Mouse (Mus musculus) bone marrow, adult 2 months (tissue): ENCODE results near the gene Gpatch1. TPM values are rescaled to one million over a fixed set of nuclear protein-coding genes. Genes with fewer than 3 reads are reported as not detected.

Experiments used
- H3K27ac ChIP-seq: fragments of 200-500 bp; 2 replicates; pipeline ENCODE4 v1.5.1; 2012; ENCODE audit warnings: low read depth, mild to moderate bottlenecking, control low read depth, inconsistent platforms, low read length; ENCODE audit not compliant: control insufficient read depth, poor library complexity, insufficient read depth
- H3K4me1 ChIP-seq: fragments of 200-500 bp; 2 replicates; pipeline ENCODE4 v1.6.1; 2011; ENCODE audit warnings: low read length; ENCODE audit not compliant: control insufficient read depth, insufficient read depth
- H3K4me3 ChIP-seq: fragments of 200-500 bp; replicated peaks from 2 replicates; pipeline ENCODE3; 2011; ENCODE audit warnings: mild to moderate bottlenecking, low read depth, low read length, control low read depth; ENCODE audit not compliant: control insufficient read depth
- CTCF ChIP-seq: fragments of 200-500 bp; IDR thresholded peaks from 2 replicates; pipeline ENCODE4 v1.5.1; 2011; ENCODE audit warnings: low read length, control low read depth; ENCODE audit not compliant: control insufficient read depth, insufficient read depth
- POLR2A ChIP-seq: fragments of 200-500 bp; IDR thresholded peaks from 2 replicates; pipeline ENCODE4 v1.6.1; 2011; ENCODE audit warnings: low read depth, mild to moderate bottlenecking, control low read depth, low read length, borderline replicate concordance; ENCODE audit not compliant: control insufficient read depth
- WGBS: fragments of 180-500 bp; shearing (Covaris S2); methylation state at CpG from one replicate; pipeline ENCODE4 v1.1.7; 2018; 5-methylcytosine and 5-hydroxymethylcytosine counted together
- polyA plus RNA-seq: library from polyadenylated mRNA; stranded (reverse); fragments of >200 nt; gene quantifications from 2 replicates; pipeline ENCODE4 v1.2.4, GENCODE M21; 2011; ENCODE audit warnings: low replicate concordance; ENCODE audit not compliant: missing spikeins, insufficient read depth, insufficient read length

Gpatch1 gene
- 1.9 and 7.1 TPM in 2 replicates for polyA plus RNA-seq

DNA sequence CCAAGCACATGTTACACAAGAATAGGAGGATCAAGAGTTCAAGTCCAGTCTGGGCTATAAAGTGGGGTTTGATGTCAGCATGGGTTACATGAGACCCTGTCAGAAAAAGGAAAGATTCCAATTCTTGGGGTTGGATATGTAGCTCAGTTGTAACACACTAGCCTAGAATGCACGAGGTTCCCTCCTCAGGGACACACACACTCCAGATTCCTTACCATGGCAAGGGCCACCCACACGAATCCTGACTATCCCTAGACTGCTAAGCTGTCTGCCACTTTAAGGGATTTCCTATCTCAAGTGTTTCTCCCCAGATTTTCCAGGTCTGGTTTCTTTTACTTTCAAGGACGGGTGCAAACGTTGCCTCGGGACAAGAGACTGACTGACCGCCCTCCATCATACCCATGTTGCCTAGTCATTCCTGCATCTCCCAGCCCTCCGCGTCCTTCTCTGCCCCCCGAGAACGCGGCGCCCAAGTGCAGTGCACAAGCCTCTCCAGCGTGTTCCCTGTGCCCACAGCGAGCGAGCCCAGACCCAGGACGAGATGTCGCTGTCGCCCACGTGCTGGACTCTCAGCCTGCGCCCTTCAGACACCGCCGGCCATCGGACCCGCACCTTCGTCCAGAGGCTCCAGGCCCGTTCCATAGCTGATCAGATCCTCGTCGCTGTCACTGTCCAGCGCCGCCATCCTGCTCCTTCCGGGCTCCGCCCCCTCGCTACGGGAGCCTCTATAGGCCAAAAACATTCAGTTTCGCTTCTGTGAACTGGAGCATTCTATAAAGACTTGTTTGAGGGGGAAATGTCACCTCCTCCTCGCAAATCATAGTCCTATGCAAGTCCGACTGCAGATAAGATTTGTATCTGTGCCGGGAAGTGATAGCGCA is at the start of gene Gpatch1:
Gpatch1 (minus strand) TSS at position 712 of the 881 bp plus-strand sequence.
- peak within 1 kb of the TSS; percentile 39; the same call in 1 of the 2 replicates for H3K27ac ChIP-seq
- H3K4me3 ChIP-seq = peak within 1 kb of the TSS; percentile 100
- peaks cover 2% of the 10 kb centered on the region for H3K4me1 ChIP-seq
- TF ChIP-seq POLR2A (peak; percentile 65; the same call in 1 of the 2 replicates), CTCF (no peak)
- 1% methylated on average over 39 of the region's 39 CpGs for WGBS

DNA sequence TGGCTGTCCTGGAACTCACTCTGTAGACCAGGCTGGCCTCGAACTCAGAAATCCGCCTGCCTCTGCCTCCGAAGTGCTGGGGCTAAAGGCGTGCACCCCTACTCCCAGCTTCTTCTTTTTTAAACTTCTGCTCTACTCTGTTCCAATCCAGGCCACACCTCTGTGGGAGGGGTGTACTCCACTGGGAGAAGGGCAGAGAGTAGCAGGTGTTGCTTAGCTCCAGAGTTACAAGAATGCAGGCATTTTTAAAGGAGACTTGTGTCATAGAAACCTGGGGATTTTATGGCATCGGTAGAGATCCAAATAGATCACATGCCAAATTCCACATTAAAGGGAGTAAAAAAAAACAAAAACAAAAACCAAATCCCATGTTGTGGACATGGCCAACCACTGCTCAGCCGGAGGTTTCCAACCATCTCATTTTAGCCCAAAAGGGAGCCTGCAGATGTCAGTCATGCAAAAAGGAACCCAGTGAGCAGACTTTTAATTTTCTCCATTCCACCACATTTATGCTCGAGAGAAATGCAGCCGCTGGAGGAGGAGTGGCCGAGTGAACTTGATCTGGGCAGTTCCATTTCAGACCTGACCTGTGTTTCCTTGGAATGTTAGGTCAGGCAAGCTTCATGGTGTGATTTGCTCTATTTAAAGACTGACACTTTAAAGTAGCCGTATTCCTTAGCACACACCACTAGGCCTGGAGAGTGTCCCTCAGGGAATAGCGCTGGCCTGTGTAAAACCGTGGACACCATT is 47.1 kb upstream of the Gpatch1 start:
- no peaks in the 10 kb centered on the region for H3K4me1 ChIP-seq
- H3K4me3 ChIP-seq = no peak overlapping the region
- no peak overlapping the region for H3K27ac ChIP-seq
- WGBS = 71% methylated on average over 12 of the region's 12 CpGs
- no peak for TF ChIP-seq CTCF
- no peak for TF ChIP-seq POLR2A

DNA sequence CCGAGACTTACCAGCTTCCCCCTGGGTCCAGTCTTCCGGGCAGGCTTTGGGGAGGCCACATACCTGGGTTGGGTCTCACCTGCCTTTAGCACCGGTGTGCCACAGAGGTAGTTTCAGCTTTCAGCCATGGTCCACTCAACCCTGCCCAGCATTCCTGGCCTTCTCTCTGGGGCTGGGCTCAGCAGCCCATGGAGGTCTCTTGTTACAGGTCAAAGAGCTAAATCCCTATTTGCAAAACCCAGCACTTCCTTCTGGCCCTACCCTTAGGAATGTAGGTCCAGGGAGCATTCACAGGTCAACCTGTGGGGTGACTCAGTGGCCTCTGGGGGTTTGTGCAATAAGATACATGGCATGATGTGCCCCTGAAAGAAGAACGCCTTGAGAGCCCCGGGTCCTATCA is 44.6 kb upstream of the Gpatch1 start:
- Histone ChIP-seq H3K4me3 (no peak overlapping the region), H3K4me1 (no peaks in the 10 kb centered on the region), H3K27ac (no peak overlapping the region; the same call in 1 of the 2 replicates)
- 84% methylated on average over 5 of the region's 5 CpGs for WGBS
- no peak for TF ChIP-seq POLR2A
- no peak for TF ChIP-seq CTCF

DNA sequence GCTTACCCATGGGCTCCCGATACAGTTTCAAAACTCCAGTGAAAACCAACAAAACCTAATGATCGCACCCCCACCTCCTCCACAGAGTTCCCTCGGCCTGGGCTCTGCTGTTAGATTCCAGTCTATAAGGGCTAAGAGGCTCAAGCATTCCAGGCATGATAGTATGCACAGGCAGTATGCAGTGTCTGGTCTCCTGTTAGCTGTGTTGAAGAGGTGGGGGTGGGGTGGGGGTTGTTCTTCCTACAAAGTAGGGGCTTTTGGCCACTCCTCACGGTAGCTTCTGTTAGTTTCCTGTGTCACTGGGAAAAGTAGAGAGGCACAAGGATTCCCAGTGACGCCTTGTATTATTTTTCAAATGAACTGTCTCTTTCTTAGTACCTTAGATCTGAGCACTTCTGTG is 44.0 kb upstream of the Gpatch1 start:
- TF ChIP-seq CTCF = no peak
- TF ChIP-seq POLR2A = no peak
- Histone ChIP-seq H3K4me1 (no peaks in the 10 kb centered on the region), H3K4me3 (no peak overlapping the region), H3K27ac (no peak overlapping the region)
- WGBS = 73% methylated on average over 5 of the region's 5 CpGs

DNA sequence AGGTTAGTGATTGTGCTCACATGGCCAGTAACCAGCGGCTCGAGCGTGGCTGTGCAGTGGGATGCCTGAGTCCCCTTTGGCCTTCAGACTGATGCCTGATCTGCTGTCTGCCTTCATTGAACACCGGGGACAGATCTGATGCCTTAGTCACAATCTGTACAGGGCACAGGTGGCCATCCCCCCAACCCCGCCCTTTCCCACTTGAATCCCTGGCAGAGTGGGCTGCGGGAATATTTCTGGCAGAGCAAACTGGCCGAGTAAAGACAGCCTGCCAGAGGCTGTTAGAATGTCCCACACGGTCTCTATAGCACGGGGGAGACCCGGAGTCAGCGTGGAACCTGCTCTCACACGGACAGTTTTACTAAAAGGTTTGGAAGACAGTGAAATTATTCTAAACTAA is 39.4 kb upstream of the Gpatch1 start:
- no peak for TF ChIP-seq POLR2A
- TF ChIP-seq CTCF = no peak
- Histone ChIP-seq H3K27ac (no peak overlapping the region), H3K4me3 (no peak overlapping the region), H3K4me1 (no peaks in the 10 kb centered on the region)
- 88% methylated on average over 12 of the region's 12 CpGs for WGBS

DNA sequence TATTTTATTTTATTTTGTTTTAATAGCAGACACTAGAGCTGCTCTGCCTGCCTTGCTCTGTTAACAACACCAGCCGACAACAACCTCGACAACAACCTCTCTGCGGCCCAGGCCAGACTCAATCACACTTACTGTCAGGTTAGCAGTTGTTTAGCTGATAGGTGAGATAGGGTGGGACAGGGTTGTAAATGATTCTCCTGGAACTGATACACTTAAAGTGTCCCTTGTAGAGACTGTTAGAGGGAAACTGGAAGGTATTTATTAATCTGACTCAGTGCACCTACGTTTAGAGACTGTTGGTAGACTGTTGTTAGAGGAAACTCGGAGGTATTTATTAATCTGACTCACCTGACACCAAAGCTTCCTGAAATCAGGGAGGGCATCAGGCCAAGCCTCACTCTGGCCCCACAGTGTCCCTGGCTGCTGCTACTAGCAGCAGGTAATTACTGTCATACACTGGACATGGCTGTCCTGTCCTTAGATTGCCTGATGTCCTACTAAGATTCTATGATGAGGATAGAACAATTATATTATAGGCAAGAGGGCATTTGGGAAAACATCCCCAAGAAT is 37.1 kb upstream of the Gpatch1 start:
- 63% methylated on average over 5 of the region's 5 CpGs for WGBS
- no peak overlapping the region for H3K4me3 ChIP-seq
- TF ChIP-seq POLR2A (no peak), CTCF (no peak)

DNA sequence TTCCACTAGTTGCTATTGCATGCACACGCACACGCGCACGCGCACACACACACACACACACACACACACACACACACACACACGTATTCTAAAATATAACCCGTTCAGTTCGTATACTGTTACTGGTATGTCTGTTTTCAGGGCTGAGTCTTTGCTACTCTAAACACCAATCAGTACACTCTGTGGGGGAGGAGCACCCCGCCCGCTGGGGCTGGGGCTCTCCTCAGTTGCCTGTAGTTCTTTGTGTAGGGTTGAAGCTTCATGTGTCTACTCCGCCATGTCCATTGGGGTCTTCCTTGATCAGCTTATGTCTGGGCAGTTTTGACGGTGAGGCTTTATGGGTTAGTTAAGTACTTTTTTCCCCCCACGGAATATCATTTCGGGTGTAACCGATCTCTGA is 35.1 kb upstream of the Gpatch1 start:
- no peak overlapping the region for H3K4me3 ChIP-seq
- TF ChIP-seq POLR2A (no peak), CTCF (no peak)
- no peaks in the 10 kb centered on the region for H3K4me1 ChIP-seq
- WGBS = 87% methylated on average over 15 of the region's 15 CpGs
- no peak overlapping the region for H3K27ac ChIP-seq

More for the DNA sequence above, 37.1 kb upstream of the Gpatch1 start:
- H3K4me1 ChIP-seq = no peaks in the 10 kb centered on the region
- no peak overlapping the region for H3K27ac ChIP-seq

DNA sequence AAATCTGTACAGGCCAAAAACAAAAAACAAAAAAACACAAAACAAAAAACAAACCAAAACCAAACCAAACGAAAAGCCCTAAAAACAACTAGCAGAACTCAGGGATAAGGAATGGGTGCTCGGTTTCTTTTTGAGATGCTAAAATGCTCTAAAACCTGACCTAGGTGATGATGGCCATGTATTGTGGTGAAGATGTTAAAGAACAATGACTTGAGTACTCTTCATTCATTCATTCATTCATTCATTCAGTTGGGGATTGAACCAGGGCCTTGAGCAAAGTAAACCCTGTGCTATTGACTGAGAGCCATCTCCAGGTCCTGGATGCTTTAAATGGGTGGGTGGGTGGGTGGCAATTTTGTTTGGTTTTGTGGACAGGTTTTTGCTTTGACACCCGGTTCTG is 32.9 kb upstream of the Gpatch1 start:
- Histone ChIP-seq H3K4me3 (no peak overlapping the region), H3K4me1 (no peaks in the 10 kb centered on the region), H3K27ac (no peak overlapping the region)
- 73% methylated on average over 3 of the region's 3 CpGs for WGBS
- TF ChIP-seq POLR2A (no peak), CTCF (no peak)
